Comparison of ENCODE assay signal across 9 mouse cellular contexts in genomic region chr19:46506372-46506717, GRCm38 (mm10). TPM values are rescaled to one million over a fixed set of nuclear protein-coding genes. Genes with fewer than 3 reads are reported as not detected.
A peak's percentile ranks its signal among the peaks of the same experiment; 100 is the strongest.
DNase-seq lines count a peak whose midpoint lies in the region; ATAC-seq and TF ChIP-seq lines count a peak whose summit lies in the region.
"Had no signal": no experiment of that assay in that cellular context is flagged by ENCODE, and none has a peak within 500 bp of the region (broad histone marks: within the 10 kb centered on the region; RNA-seq: fewer than 3 reads in every experiment).

No protein-coding gene starts in this region.

- H3K27me3 ChIP-seq in kidney, postnatal 0 days (ENCODE audit: insufficient read depth, low read length): no peaks in the 10 kb centered on the region
- no peaks in the 10 kb centered on the region for H3K27me3 ChIP-seq in embryonic facial prominence, embryonic 13.5 days
- no peaks in the 10 kb centered on the region for H3K27me3 ChIP-seq in hindbrain, embryonic 16.5 days (replicated peaks; ENCODE audit: control insufficient read depth, insufficient read depth, low read length)
- H3K27me3 ChIP-seq in midbrain, embryonic 16.5 days (ENCODE audit: control insufficient read depth, insufficient read depth, low read depth, low read length): no peaks in the 10 kb centered on the region

- no peak for TF ChIP-seq CTCF in kidney, postnatal 0 days (IDR thresholded peaks at IDR 0.05; ENCODE audit: low read depth)

- peaks cover 26% of the 10 kb centered on the region for H3K36me3 ChIP-seq in kidney, postnatal 0 days (ENCODE audit: insufficient read depth, low read length)
- H3K36me3 ChIP-seq in embryonic facial prominence, embryonic 13.5 days: peaks cover 65% of the 10 kb centered on the region
- peaks cover 11% of the 10 kb centered on the region for H3K36me3 ChIP-seq in hindbrain, embryonic 16.5 days (ENCODE audit: control insufficient read depth, insufficient read depth, low read length)
- H3K36me3 ChIP-seq in midbrain, embryonic 16.5 days (ENCODE audit: control insufficient read depth, insufficient read depth, low read length): peaks cover 3% of the 10 kb centered on the region; the same call in 1 of the 2 replicates

- peak overlapping the region; percentile 84 for H3K27ac ChIP-seq in kidney, postnatal 0 days
- H3K27ac ChIP-seq in embryonic facial prominence, embryonic 13.5 days: no peak overlapping the region
- peak overlapping the region; percentile 13; the same call in 1 of the 2 replicates for H3K27ac ChIP-seq in hindbrain, embryonic 16.5 days (ENCODE audit: low read depth, low read length)
- H3K27ac ChIP-seq in midbrain, embryonic 16.5 days (ENCODE audit: low read length): peak overlapping the region; percentile 81

- 35% methylated on average over 3 of the region's 3 CpGs for WGBS in kidney, postnatal 0 days
- WGBS in embryonic facial prominence, embryonic 13.5 days: 61% methylated on average over 3 of the region's 3 CpGs
- 20% methylated on average over 3 of the region's 3 CpGs for WGBS in hindbrain, embryonic 16.5 days
- WGBS in midbrain, embryonic 16.5 days: 22% methylated on average over 3 of the region's 3 CpGs

- peaks cover 59% of the 10 kb centered on the region for H3K4me1 ChIP-seq in kidney, postnatal 0 days (replicated peaks; ENCODE audit: insufficient read depth, low read length)
- H3K4me1 ChIP-seq in embryonic facial prominence, embryonic 13.5 days: peaks cover 77% of the 10 kb centered on the region
- peaks cover 65% of the 10 kb centered on the region for H3K4me1 ChIP-seq in hindbrain, embryonic 16.5 days (ENCODE audit: control insufficient read depth, insufficient read depth, low read depth, low read length)
- peaks cover 61% of the 10 kb centered on the region for H3K4me1 ChIP-seq in midbrain, embryonic 16.5 days (ENCODE audit: control insufficient read depth, insufficient read depth, low read length)

- no peak for DNase-seq in kidney, postnatal 0 days (ENCODE audit: low spot score)
- no peak for DNase-seq in kidney, postnatal 14 days
- no peak for DNase-seq in ovary, adult 18-20 months (ENCODE audit: low spot score)
- no peak for DNase-seq in spleen, postnatal 36 days (ENCODE audit: low spot score in 2 of 2)
- no peak for DNase-seq in gastrocnemius, postnatal 4 days (ENCODE audit: low spot score in 2 of 2)
- DNase-seq: cerebellum, adult 9-11 months had no signal

- peak overlapping the region; percentile 3; the same call in 1 of the 2 replicates for H3K4me3 ChIP-seq in kidney, postnatal 0 days (replicated peaks; ENCODE audit: low read depth, low read length)
- peak overlapping the region; percentile 6; the same call in 1 of the 2 replicates for H3K4me3 ChIP-seq in embryonic facial prominence, embryonic 13.5 days
- H3K4me3 ChIP-seq in hindbrain, embryonic 16.5 days (ENCODE audit: low read length): peak overlapping the region; percentile 99
- peak overlapping the region; percentile 19 for H3K4me3 ChIP-seq in midbrain, embryonic 16.5 days (ENCODE audit: low read depth, low read length)

- peak overlapping the region; percentile 99 for H3K9ac ChIP-seq in kidney, postnatal 0 days (ENCODE audit: low read depth, low read length)
- H3K9ac ChIP-seq in embryonic facial prominence, embryonic 13.5 days: peak overlapping the region; percentile 61
- peak overlapping the region; percentile 53 for H3K9ac ChIP-seq in hindbrain, embryonic 16.5 days (ENCODE audit: low read depth, low read length)
- H3K9ac ChIP-seq in midbrain, embryonic 16.5 days (ENCODE audit: low read depth, low read length): peak overlapping the region; percentile 56

- peak overlapping the region; percentile 91 for H3K4me2 ChIP-seq in kidney, postnatal 0 days (ENCODE audit: low read length)
- H3K4me2 ChIP-seq in embryonic facial prominence, embryonic 13.5 days: peak overlapping the region; percentile 98
- peak overlapping the region; percentile 98 for H3K4me2 ChIP-seq in hindbrain, embryonic 16.5 days (ENCODE audit: low read length)
- peak overlapping the region; percentile 89 for H3K4me2 ChIP-seq in midbrain, embryonic 16.5 days (ENCODE audit: low read length)

- no peaks in the 10 kb centered on the region for H3K9me3 ChIP-seq in kidney, postnatal 0 days (replicated peaks; ENCODE audit: low read length)
- H3K9me3 ChIP-seq in embryonic facial prominence, embryonic 13.5 days: no peaks in the 10 kb centered on the region
- no peaks in the 10 kb centered on the region for H3K9me3 ChIP-seq in hindbrain, embryonic 16.5 days (ENCODE audit: control insufficient read depth, low read length)
- H3K9me3 ChIP-seq in midbrain, embryonic 16.5 days (replicated peaks; ENCODE audit: control insufficient read depth, low read length, poor library complexity, severe bottlenecking): no peaks in the 10 kb centered on the region

- no peak for ATAC-seq in kidney, postnatal 0 days (replicated peaks; ENCODE audit: low FRiP score, low read depth)
- ATAC-seq in embryonic facial prominence, embryonic 13.5 days (ENCODE audit: insufficient number of reproducible peaks, insufficient read depth, low FRiP score, low TSS enrichment, low read depth): no peak
- no peak for ATAC-seq in hindbrain, embryonic 16.5 days
- ATAC-seq in midbrain, embryonic 16.5 days: no peak

RNA-seq across cellular contexts. Expression of gene Trim8, which starts 4.8 kb away (rescaled TPM):
- polyA plus RNA-seq in kidney, postnatal 0 days (2015; fragmentation: Nextera tagmentation; extraction: Ambion mirVana): 27.8 and 30.5 TPM in 2 replicates
- polyA plus RNA-seq in embryonic facial prominence, embryonic 13.5 days (2015; fragmentation: Nextera tagmentation; extraction: Ambion mirVana): 16.7 and 17.6 TPM in 2 replicates
- polyA plus RNA-seq in hindbrain, embryonic 16.5 days (2015; fragmentation: Nextera tagmentation; extraction: Ambion mirVana): 23.4 and 27.6 TPM in 2 replicates
- polyA plus RNA-seq in midbrain, embryonic 16.5 days (2015; fragmentation: Nextera tagmentation; extraction: Ambion mirVana): 25.9 and 26.8 TPM in 2 replicates
- 10 to 100 TPM; 40.4 to 41.4 TPM for total RNA-seq in gastrocnemius, postnatal 4 days (2021)

Comparison
In these comparisons a context has a peak if more than half of its experiments do, and no peak if none do; other contexts are left out.
1. H3K4me3 ChIP-seq: peak in every context shown above with its lines; median percentile 99 in hindbrain, embryonic 16.5 days; 19 in midbrain, embryonic 16.5 days; 6 in embryonic facial prominence, embryonic 13.5 days; 3 in kidney, postnatal 0 days.